Mouse (Mus musculus): ENCODE results near the gene Cd9. TPM values are rescaled to one million over a fixed set of nuclear protein-coding genes. Genes with fewer than 3 reads are reported as not detected.
A peak's percentile ranks its signal among the peaks of the same experiment; 100 is the strongest.
"Not testable (repeated sequence)": the region's sequence is repeated elsewhere in the genome, so short reads cannot be mapped to it uniquely, and the experiment has no call there.

The Cd9 gene
- polyA plus RNA-seq, 1 experiment, result 138 TPM

DNA sequence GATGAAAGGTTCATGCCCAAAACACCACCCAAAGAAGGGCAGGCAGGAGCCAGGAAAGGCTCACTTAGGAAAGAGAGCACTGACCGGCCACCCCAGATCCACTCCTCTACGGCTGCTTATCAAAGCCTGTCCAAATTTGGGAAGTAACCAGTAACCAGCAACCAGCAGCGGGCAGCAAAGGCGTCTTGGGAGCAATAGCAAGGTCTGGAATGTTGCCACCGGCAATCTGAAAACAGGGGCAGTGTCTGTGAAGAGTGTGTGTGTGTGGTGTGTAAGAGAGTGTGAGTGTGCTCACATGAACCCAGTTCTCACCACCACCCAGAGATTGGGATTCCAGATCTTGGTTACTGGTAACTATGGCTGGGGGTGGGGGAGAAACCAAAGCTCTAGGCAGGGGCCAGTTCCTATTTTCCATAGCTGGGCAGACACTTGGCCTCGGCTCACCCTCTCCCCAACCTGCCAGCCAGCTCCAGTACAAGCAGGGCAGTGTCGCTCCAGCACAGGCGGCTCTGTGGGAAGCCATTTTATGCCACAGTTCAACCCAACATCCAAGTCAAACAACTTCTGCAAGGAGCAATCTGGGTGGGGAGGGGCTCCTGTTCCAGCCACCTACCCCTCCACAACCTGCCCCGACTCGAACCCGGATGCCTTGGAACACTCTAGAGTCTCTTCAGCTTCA, 4.6 kb downstream of the Cd9 start:
- Histone ChIP-seq H3K4me1 (ENCODE audit: control insufficient read depth, insufficient read depth, low read length) (peaks cover 10% of the 10 kb centered on the region), H3K36me3 (ENCODE audit: control insufficient read depth, insufficient read depth, low read length) (no peaks in the 10 kb centered on the region), H3K27ac (ENCODE audit: insufficient read depth, low read depth, low read length) (peak overlapping the region; percentile 62), H3K27me3 (replicated peaks; ENCODE audit: control insufficient read depth, insufficient read depth, low read length) (no peaks in the 10 kb centered on the region), H3K4me3 (ENCODE audit: insufficient read depth, low read depth, low read length) (no peak overlapping the region)
- no peak for TF ChIP-seq POLR2A (IDR thresholded peaks at IDR 0.05; ENCODE audit: low read depth, low read length)
- TF ChIP-seq CTCF (conservative IDR thresholded peaks at IDR 0.05; ENCODE audit: insufficient read depth, insufficient read length, low read depth, low read length), result no peak
- WGBS, result 69% methylated on average over 11 of the region's 11 CpGs
- DNase-seq, result peak; percentile 54

DNA sequence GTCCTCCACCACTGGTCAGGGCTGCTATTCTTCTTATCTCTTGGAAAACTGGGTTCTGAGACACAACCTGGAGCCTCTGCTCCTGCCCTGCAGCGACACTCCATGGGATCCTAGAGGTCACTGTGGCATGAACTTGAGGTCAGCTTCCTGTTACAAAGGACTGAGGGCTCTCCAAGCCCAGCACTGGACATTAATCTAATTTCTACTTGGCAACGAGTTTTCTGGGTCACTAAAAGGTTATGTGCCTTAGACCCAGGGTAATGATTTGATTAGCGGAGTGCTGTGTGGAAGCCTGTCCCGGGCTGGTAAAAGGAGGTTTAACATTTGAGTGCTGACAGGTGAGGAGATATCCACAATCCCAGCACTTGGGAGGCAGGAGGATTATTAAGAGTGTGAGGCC, 9.0 kb downstream of the Cd9 start:
- 0 out of 2 replicates have a peak overlapping the region, but pooled peaks have one; percentile 16 for H3K27ac ChIP-seq (ENCODE audit: insufficient read depth, low read depth, low read length)
- H3K4me3 ChIP-seq (ENCODE audit: insufficient read depth, low read depth, low read length), result no peak overlapping the region
- 30% methylated on average over 4 of the region's 4 CpGs for WGBS
- no peaks in the 10 kb centered on the region for H3K36me3 ChIP-seq (ENCODE audit: control insufficient read depth, insufficient read depth, low read length)
- H3K27me3 ChIP-seq (replicated peaks; ENCODE audit: control insufficient read depth, insufficient read depth, low read length), result no peaks in the 10 kb centered on the region
- TF ChIP-seq CTCF (conservative IDR thresholded peaks at IDR 0.05; ENCODE audit: insufficient read depth, insufficient read length, low read depth, low read length) (no peak), POLR2A (IDR thresholded peaks at IDR 0.05; ENCODE audit: low read depth, low read length) (no peak)
- H3K4me1 ChIP-seq (ENCODE audit: control insufficient read depth, insufficient read depth, low read length), result peaks cover 25% of the 10 kb centered on the region
- DNase-seq, result no peak

DNA sequence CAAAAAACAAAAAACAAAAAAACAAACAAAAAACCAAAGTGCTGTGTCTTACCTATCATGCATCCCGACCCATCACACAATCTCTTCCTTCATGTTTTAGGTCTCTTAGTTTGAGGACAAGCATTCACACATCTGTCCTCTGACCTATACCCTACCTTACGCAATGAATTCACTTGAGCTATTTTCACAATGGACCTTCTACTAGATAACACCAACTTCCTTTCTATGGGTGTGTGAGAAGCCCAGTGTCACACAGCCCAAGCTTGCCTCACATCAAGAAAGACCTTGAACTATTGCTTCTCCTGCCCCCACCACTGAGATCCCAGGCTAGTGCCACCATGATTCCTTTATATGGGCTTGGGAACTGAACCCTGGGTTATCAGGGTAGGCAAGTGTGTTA, 9.9 kb downstream of the Cd9 start:
- WGBS, result 94% methylated on average over 2 of the region's 2 CpGs
- DNase-seq, result no peak
- Histone ChIP-seq H3K4me1 (ENCODE audit: control insufficient read depth, insufficient read depth, low read length) (peaks cover 28% of the 10 kb centered on the region), H3K27me3 (replicated peaks; ENCODE audit: control insufficient read depth, insufficient read depth, low read length) (no peaks in the 10 kb centered on the region), H3K36me3 (ENCODE audit: control insufficient read depth, insufficient read depth, low read length) (no peaks in the 10 kb centered on the region), H3K27ac (ENCODE audit: insufficient read depth, low read depth, low read length) (no peak overlapping the region), H3K4me3 (ENCODE audit: insufficient read depth, low read depth, low read length) (no peak overlapping the region)
- TF ChIP-seq CTCF (conservative IDR thresholded peaks at IDR 0.05; ENCODE audit: insufficient read depth, insufficient read length, low read depth, low read length) (no peak), POLR2A (IDR thresholded peaks at IDR 0.05; ENCODE audit: low read depth, low read length) (no peak)

DNA sequence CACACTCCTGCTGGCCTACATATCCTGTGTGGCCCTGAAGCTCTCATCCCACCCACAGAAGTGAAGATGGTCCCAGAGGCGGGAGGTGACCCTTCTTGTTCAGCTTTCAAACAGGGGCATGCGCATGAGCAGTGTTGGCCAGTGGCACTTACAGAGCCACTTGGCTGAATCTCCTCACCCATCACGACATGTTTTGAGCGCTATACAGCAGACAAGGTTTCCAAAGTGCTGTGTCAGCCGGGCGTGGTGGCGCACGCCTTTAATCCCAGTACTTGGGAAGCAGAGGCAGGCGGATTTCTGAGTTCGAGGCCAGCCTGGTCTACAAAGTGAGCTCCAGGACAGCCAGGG, 10.3 kb downstream of the Cd9 start:
- WGBS, result 93% methylated on average over 10 of the region's 10 CpGs
- H3K4me1 ChIP-seq (ENCODE audit: control insufficient read depth, insufficient read depth, low read length), result peaks cover 28% of the 10 kb centered on the region
- not testable (repeated sequence) for H3K27me3 ChIP-seq (replicated peaks; ENCODE audit: control insufficient read depth, insufficient read depth, low read length); H3K36me3 ChIP-seq (ENCODE audit: control insufficient read depth, insufficient read depth, low read length); H3K4me3 ChIP-seq (ENCODE audit: insufficient read depth, low read depth, low read length); H3K27ac ChIP-seq (ENCODE audit: insufficient read depth, low read depth, low read length); DNase-seq

DNA sequence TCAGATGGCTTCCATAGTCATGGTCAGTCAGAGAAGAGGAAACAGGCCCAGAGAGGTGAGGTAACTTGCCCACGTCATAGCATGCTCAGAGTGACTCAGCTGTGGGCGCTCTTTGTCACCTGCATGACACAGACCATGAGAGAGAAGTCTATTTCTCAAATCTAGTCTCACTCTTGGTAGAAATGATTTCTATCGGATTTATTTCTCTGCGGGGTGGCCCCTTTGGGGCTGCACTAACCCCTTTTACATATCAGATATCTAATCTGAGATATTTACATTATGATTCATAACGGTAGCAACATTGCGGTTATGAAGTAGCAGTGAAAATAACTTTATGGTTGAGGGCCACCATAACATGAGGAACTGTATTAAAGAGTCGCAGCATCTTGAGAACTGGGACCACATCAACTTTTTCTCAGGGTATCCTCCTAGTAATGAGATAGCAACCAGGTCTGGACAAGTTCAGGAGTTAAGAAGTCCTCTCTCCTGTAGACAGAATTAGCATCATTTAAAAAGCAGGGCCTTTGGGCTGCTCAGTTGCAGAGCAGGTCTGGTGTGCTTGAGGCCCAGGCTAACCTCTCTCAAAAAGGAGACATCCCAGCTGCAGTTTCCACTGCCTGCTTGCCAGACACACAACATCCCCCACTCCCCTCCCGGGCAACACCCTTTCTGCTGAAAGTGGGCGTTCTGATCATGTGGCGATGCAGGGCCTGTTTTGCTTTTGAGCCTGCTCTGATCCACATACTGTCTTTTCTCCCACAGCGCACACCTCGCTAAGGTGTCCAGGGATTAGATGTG, 10.9 kb downstream of the Cd9 start:
- Histone ChIP-seq H3K4me1 (ENCODE audit: control insufficient read depth, insufficient read depth, low read length) (peaks cover 28% of the 10 kb centered on the region), H3K36me3 (ENCODE audit: control insufficient read depth, insufficient read depth, low read length) (no peaks in the 10 kb centered on the region), H3K27me3 (replicated peaks; ENCODE audit: control insufficient read depth, insufficient read depth, low read length) (no peaks in the 10 kb centered on the region), H3K27ac (ENCODE audit: insufficient read depth, low read depth, low read length) (no peak overlapping the region), H3K4me3 (ENCODE audit: insufficient read depth, low read depth, low read length) (no peak overlapping the region)
- TF ChIP-seq POLR2A (IDR thresholded peaks at IDR 0.05; ENCODE audit: low read depth, low read length) (no peak), CTCF (conservative IDR thresholded peaks at IDR 0.05; ENCODE audit: insufficient read depth, insufficient read length, low read depth, low read length) (no peak)
- 78% methylated on average over 12 of the region's 12 CpGs for WGBS
- DNase-seq, result no peak

DNA sequence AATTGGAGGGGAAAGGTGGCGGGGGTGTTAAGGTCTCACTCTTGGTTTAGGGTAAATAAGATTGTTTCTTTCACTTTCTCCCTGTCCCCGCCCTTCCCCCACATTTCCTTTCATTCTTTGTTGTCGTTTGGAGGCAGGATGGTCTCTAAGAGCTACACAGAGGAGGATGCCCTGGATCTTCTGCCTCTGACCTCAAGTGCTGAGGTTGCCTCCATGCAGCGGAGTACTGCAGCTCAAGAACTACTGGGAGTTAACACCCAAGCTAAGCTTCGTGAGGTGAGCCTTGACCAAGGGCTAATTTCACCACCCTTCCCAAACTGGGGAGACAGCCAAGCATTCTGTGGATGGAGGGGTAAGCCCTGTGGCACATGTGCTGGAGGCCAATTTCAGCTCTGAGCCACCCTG, 12.2 kb downstream of the Cd9 start:
- WGBS, result 41% methylated on average over 5 of the region's 5 CpGs
- H3K36me3 ChIP-seq (ENCODE audit: control insufficient read depth, insufficient read depth, low read length), result no peaks in the 10 kb centered on the region
- peaks cover 37% of the 10 kb centered on the region for H3K4me1 ChIP-seq (ENCODE audit: control insufficient read depth, insufficient read depth, low read length)
- H3K27me3 ChIP-seq (replicated peaks; ENCODE audit: control insufficient read depth, insufficient read depth, low read length), result no peaks in the 10 kb centered on the region
- peak; percentile 58 for DNase-seq
- H3K27ac ChIP-seq (ENCODE audit: insufficient read depth, low read depth, low read length), result peak overlapping the region; percentile 92
- no peak for TF ChIP-seq CTCF (conservative IDR thresholded peaks at IDR 0.05; ENCODE audit: insufficient read depth, insufficient read length, low read depth, low read length)
- TF ChIP-seq POLR2A (IDR thresholded peaks at IDR 0.05; ENCODE audit: low read depth, low read length), result no peak
- H3K4me3 ChIP-seq (ENCODE audit: insufficient read depth, low read depth, low read length), result no peak overlapping the region

DNA sequence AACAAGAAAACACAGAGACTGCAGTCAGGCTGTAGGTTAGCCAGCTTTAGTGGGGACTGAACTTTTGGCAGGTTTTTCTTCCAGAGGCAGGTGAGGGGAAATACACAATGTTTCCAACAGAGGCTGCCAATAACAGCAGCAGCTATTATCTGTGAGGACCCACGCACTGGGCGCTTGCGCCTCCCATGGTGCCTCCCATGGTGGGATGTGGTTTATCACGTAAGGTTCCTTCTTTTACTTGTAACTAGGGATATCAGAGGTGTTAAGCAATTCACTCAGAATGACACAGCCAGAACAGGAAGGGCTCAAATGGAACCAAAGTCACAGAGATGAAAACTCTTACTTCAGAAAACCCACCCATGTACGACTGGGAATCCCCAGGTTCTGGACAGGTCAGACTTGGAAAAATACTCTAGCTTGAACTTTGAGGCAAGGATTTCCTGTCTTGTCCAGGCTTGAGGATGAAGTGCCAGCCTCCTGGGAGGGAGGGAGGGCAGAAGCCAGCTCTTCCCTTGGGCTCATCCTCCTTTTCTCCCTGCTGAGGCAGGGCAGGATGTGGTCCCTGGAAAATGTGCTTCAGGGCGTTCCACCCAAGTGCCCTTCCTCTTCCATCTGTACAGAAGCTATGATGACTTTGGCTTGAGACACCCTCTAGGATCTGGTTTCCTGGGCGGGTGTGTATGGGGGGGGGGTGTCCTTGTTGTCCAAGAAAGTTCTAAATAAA, 12.8 kb downstream of the Cd9 start:
- 53% methylated on average over 7 of the region's 7 CpGs for WGBS
- Histone ChIP-seq H3K27me3 (replicated peaks; ENCODE audit: control insufficient read depth, insufficient read depth, low read length) (no peaks in the 10 kb centered on the region), H3K36me3 (ENCODE audit: control insufficient read depth, insufficient read depth, low read length) (no peaks in the 10 kb centered on the region), H3K27ac (ENCODE audit: insufficient read depth, low read depth, low read length) (peak overlapping the region; percentile 92), H3K4me3 (ENCODE audit: insufficient read depth, low read depth, low read length) (no peak overlapping the region), H3K4me1 (ENCODE audit: control insufficient read depth, insufficient read depth, low read length) (peaks cover 40% of the 10 kb centered on the region)
- no peak for TF ChIP-seq CTCF (conservative IDR thresholded peaks at IDR 0.05; ENCODE audit: insufficient read depth, insufficient read length, low read depth, low read length)
- no peak for TF ChIP-seq POLR2A (IDR thresholded peaks at IDR 0.05; ENCODE audit: low read depth, low read length)
- peak; percentile 76 for DNase-seq
